ENCODE assay signal across 19 mouse cellular contexts in genomic region chr17:17454573-17454972, GRCm38 (mm10). TPM values are rescaled to one million over a fixed set of nuclear protein-coding genes. Genes with fewer than 3 reads are reported as not detected.
A peak's percentile ranks its signal among the peaks of the same experiment; 100 is the strongest.
DNase-seq lines count a peak whose midpoint lies in the region; ATAC-seq and TF ChIP-seq lines count a peak whose summit lies in the region.
"Had no signal": no experiment of that assay in that cellular context is flagged by ENCODE, and none has a peak within 500 bp of the region (broad histone marks: within the 10 kb centered on the region; RNA-seq: fewer than 3 reads in every experiment).

No protein-coding gene starts in this region.

- peak; percentile 2 for DNase-seq in limb, embryonic 11.5 days (ENCODE audit: low spot score)
- no peak for DNase-seq in limb, embryonic 10.5 days (ENCODE audit: low spot score)
- peak; percentile 42 for DNase-seq in 416B (ENCODE audit: low read depth)
- DNase-seq in cerebellum, adult 18-20 months, result no peak
- DNase-seq in cerebellum, adult 2 months, result no peak
- DNase-seq: adrenal gland, adult 2 months; adrenal gland, postnatal 10 days; adrenal gland, postnatal 25 days; cerebellum, adult 11 months; cerebellum, adult 8-10 months; cerebellum, postnatal 10 days; cerebellum, postnatal 25 days; forebrain, postnatal 0 days had no signal

- H3K4me1 ChIP-seq in limb, embryonic 11.5 days (ENCODE audit: control insufficient read depth, insufficient read depth, low read length), result 0 out of 2 replicates have a peak, but pooled peaks cover under 1% of the 10 kb centered on the region
- peaks cover 5% of the 10 kb centered on the region; the same call in 1 of the 2 replicates for H3K4me1 ChIP-seq in limb, embryonic 10.5 days
- H3K4me1 ChIP-seq in cerebellum, adult 2 months (ENCODE audit: control insufficient read depth, insufficient read depth, low read length), result no peaks in the 10 kb centered on the region
- H3K4me1 ChIP-seq: embryonic facial prominence, embryonic 12.5 days had no signal

- WGBS in limb, embryonic 11.5 days, result 79% methylated on average over 1 of the region's 1 CpGs
- WGBS in limb, embryonic 10.5 days, result 80% methylated on average over 1 of the region's 1 CpGs
- 89% methylated on average over 1 of the region's 1 CpGs for WGBS in cerebellum, adult 2 months

- no peak for TF ChIP-seq POLR2A in cerebellum, adult 2 months (IDR thresholded peaks at IDR 0.05; ENCODE audit: borderline replicate concordance, insufficient read depth, low read length)

- no peaks in the 10 kb centered on the region for H3K9me3 ChIP-seq in limb, embryonic 11.5 days (ENCODE audit: control insufficient read depth, low read length)
- H3K9me3 ChIP-seq in limb, embryonic 10.5 days (replicated peaks), result no peaks in the 10 kb centered on the region
- H3K9me3 ChIP-seq: embryonic facial prominence, embryonic 10.5 days; embryonic facial prominence, embryonic 12.5 days; forebrain, embryonic 13.5 days; forebrain, embryonic 15.5 days had no signal

- no peak overlapping the region for H3K27ac ChIP-seq in limb, embryonic 11.5 days (replicated peaks; ENCODE audit: low read depth, low read length)
- no peak overlapping the region for H3K27ac ChIP-seq in limb, embryonic 10.5 days
- H3K27ac ChIP-seq in cerebellum, adult 2 months (ENCODE audit: insufficient read depth, low read length), result no peak overlapping the region
- H3K27ac ChIP-seq: embryonic facial prominence, embryonic 10.5 days; embryonic facial prominence, embryonic 12.5 days; forebrain, embryonic 13.5 days; forebrain, embryonic 15.5 days had no signal

- H3K36me3 ChIP-seq in limb, embryonic 11.5 days (ENCODE audit: control insufficient read depth, insufficient read depth, low read length), result peaks cover 2% of the 10 kb centered on the region; the same call in 1 of the 2 replicates
- peaks cover 81% of the 10 kb centered on the region for H3K36me3 ChIP-seq in limb, embryonic 10.5 days
- H3K36me3 ChIP-seq: embryonic facial prominence, embryonic 12.5 days had no signal

- no peak for ATAC-seq in limb, embryonic 11.5 days (ENCODE audit: insufficient number of reproducible peaks, low FRiP score, low TSS enrichment, low read depth)
- ATAC-seq in megakaryocyte, adult 5-6 weeks (ENCODE audit: poor library complexity, severe bottlenecking), result 0 out of 2 replicates have a peak, but pooled peaks have one; percentile 33
- ATAC-seq: forebrain, embryonic 13.5 days; forebrain, embryonic 15.5 days; forebrain, postnatal 0 days had no signal

- no peaks in the 10 kb centered on the region for H3K27me3 ChIP-seq in limb, embryonic 11.5 days (ENCODE audit: control insufficient read depth, insufficient read depth, low read length)
- no peaks in the 10 kb centered on the region for H3K27me3 ChIP-seq in limb, embryonic 10.5 days (ENCODE audit: low read depth, poor library complexity, severe bottlenecking)
- no peaks in the 10 kb centered on the region for H3K27me3 ChIP-seq in cerebellum, adult 2 months (ENCODE audit: control insufficient read depth, insufficient read depth, low read length)
- H3K27me3 ChIP-seq: embryonic facial prominence, embryonic 12.5 days; forebrain, embryonic 13.5 days; forebrain, embryonic 15.5 days had no signal

- no peak overlapping the region for H3K4me2 ChIP-seq in limb, embryonic 11.5 days (ENCODE audit: low read depth, severe bottlenecking)
- H3K4me2 ChIP-seq: embryonic facial prominence, embryonic 12.5 days; forebrain, embryonic 13.5 days; forebrain, embryonic 15.5 days had no signal

- H3K4me3 ChIP-seq in limb, embryonic 11.5 days (ENCODE audit: low read depth, low read length), result no peak overlapping the region
- no peak overlapping the region for H3K4me3 ChIP-seq in limb, embryonic 10.5 days
- H3K4me3 ChIP-seq in cerebellum, adult 2 months (replicated peaks; ENCODE audit: insufficient read depth, low read depth, low read length), result no peak overlapping the region
- H3K4me3 ChIP-seq: embryonic facial prominence, embryonic 10.5 days; embryonic facial prominence, embryonic 12.5 days; forebrain, embryonic 13.5 days; forebrain, embryonic 15.5 days had no signal

- H3K9ac ChIP-seq in limb, embryonic 11.5 days (ENCODE audit: low read length), result no peak overlapping the region
- H3K9ac ChIP-seq: embryonic facial prominence, embryonic 12.5 days; forebrain, embryonic 13.5 days; forebrain, embryonic 15.5 days; forebrain, postnatal 0 days had no signal

- no peak for TF ChIP-seq CTCF in cerebellum, adult 2 months (IDR thresholded peaks at IDR 0.05; ENCODE audit: borderline replicate concordance, insufficient read depth, low read depth, low read length)

RNA-seq across cellular contexts. Expression of gene Lix1, which starts 52.1 kb away (rescaled TPM):
- polyA plus RNA-seq in limb, embryonic 11.5 days (2014; fragmentation: Nextera tagmentation; extraction: Ambion mirVana), result 98.9 and 104 TPM in 2 replicates
- 216 and 262 TPM in 2 replicates for polyA plus RNA-seq in limb, embryonic 10.5 days (2016; fragmentation: Nextera tagmentation; extraction: Ambion mirVana)
- total RNA-seq in megakaryocyte, adult 5-6 weeks (2015), result not detected in 2 replicates
- not detected in 2 replicates for total RNA-seq in megakaryocyte, adult 5-6 weeks (2017)
- polyA plus RNA-seq in cerebellum, adult 2 months (2012; rRNA removed), result 8.4 and 9.6 TPM in 2 replicates
- total RNA-seq: MEL had no signal

Comparison
In these comparisons a context has a peak if more than half of its experiments do, and no peak if none do; other contexts are left out.
1. DNase-seq: peak in limb, embryonic 11.5 days (single experiment) and 416B (single experiment); none in limb, embryonic 10.5 days (single experiment), cerebellum, adult 18-20 months (0 of 2) and cerebellum, adult 2 months (0 of 2).